ENCODE assay signal across 9 mouse cellular contexts in genomic region chr16:11254723-11255164, GRCm38 (mm10). TPM values are rescaled to one million over a fixed set of nuclear protein-coding genes. Genes with fewer than 3 reads are reported as not detected.
A peak's percentile ranks its signal among the peaks of the same experiment; 100 is the strongest.
DNase-seq lines count a peak whose midpoint lies in the region; ATAC-seq and TF ChIP-seq lines count a peak whose summit lies in the region.
"Had no signal": no experiment of that assay in that cellular context is flagged by ENCODE, and none has a peak within 500 bp of the region (broad histone marks: within the 10 kb centered on the region; RNA-seq: fewer than 3 reads in every experiment).

No protein-coding gene starts in this region.

- no peak for TF ChIP-seq POLR2A in heart, adult 2 months (IDR thresholded peaks at IDR 0.05; ENCODE audit: insufficient read depth, low read depth, low read length)

- DNase-seq in heart, adult 2 months, result no peak
- no peak for DNase-seq in heart, postnatal 36 days
- DNase-seq in liver, embryonic 14.5 days (ENCODE audit: low read depth in 3 of 3, low spot score in 3 of 3), result no peak
- no peak for DNase-seq in left cerebral cortex, postnatal 25 days (ENCODE audit: low spot score in 2 of 2)
- DNase-seq in right cerebral cortex, postnatal 4 days, result no peak
- DNase-seq in cerebellum, adult 9-11 months, result no peak

- peak overlapping the region; percentile 97 for H3K27ac ChIP-seq in heart, adult 2 months
- H3K27ac ChIP-seq in forebrain, embryonic 12.5 days, result peak overlapping the region; percentile 83
- H3K27ac ChIP-seq in liver, embryonic 14.5 days, result peak overlapping the region; percentile 72

- no peaks in the 10 kb centered on the region for H3K27me3 ChIP-seq in heart, adult 2 months (ENCODE audit: control insufficient read depth, insufficient read depth, low read length)
- H3K27me3 ChIP-seq in C2C12 (ENCODE audit: control insufficient read depth, insufficient read depth, insufficient read length), result no peaks in the 10 kb centered on the region
- no peaks in the 10 kb centered on the region for H3K27me3 ChIP-seq in forebrain, embryonic 12.5 days
- H3K27me3 ChIP-seq in liver, embryonic 14.5 days (ENCODE audit: control insufficient read depth, insufficient read depth, low read length), result no peaks in the 10 kb centered on the region

- peaks cover 2% of the 10 kb centered on the region; the same call in 1 of the 2 replicates for H3K79me2 ChIP-seq in heart, adult 2 months (replicated peaks; ENCODE audit: control insufficient read depth, insufficient read depth, low read length)
- H3K79me2 ChIP-seq in C2C12 (ENCODE audit: control insufficient read depth, insufficient read depth), result peaks cover 43% of the 10 kb centered on the region

- no peaks in the 10 kb centered on the region for H3K9me3 ChIP-seq in forebrain, embryonic 12.5 days
- H3K9me3 ChIP-seq in liver, embryonic 14.5 days (ENCODE audit: control insufficient read depth, low read length), result no peaks in the 10 kb centered on the region

- no peak for TF ChIP-seq EP300 in heart, adult 2 months (IDR thresholded peaks at IDR 0.05; ENCODE audit: insufficient read depth, low read depth, low read length)
- no peak for TF ChIP-seq EP300 in liver, embryonic 14.5 days (IDR thresholded peaks at IDR 0.05; ENCODE audit: low read depth)

- WGBS in heart, adult 2 months, result 14% methylated on average over 10 of the region's 10 CpGs
- WGBS in forebrain, embryonic 12.5 days, result 21% methylated on average over 10 of the region's 10 CpGs
- WGBS in liver, embryonic 14.5 days (ENCODE audit: insufficient replicate concordance), result 20% methylated on average over 10 of the region's 10 CpGs

- H3K9ac ChIP-seq in heart, adult 2 months (ENCODE audit: low read depth, low read length), result peak overlapping the region; percentile 80
- H3K9ac ChIP-seq in forebrain, embryonic 12.5 days, result peak overlapping the region; percentile 54
- peak overlapping the region; percentile 90 for H3K9ac ChIP-seq in liver, embryonic 14.5 days (replicated peaks)

- H3K4me2 ChIP-seq in forebrain, embryonic 12.5 days, result peak overlapping the region; percentile 59
- H3K4me2 ChIP-seq in liver, embryonic 14.5 days (ENCODE audit: low read depth), result peak overlapping the region; percentile 70

- peak overlapping the region; percentile 54 for H3ac ChIP-seq in C2C12 (ENCODE audit: control insufficient read depth, insufficient read length, low read depth)

- no peak; the same call in 1 of the 2 replicates for ATAC-seq in forebrain, embryonic 12.5 days (ENCODE audit: low FRiP score)
- ATAC-seq in liver, embryonic 14.5 days (ENCODE audit: insufficient read depth), result no peak

- H3K79me3 ChIP-seq in C2C12 (ENCODE audit: low read depth), result peaks cover 39% of the 10 kb centered on the region

- intact Hi-C loops in heart, adult 2 months (cut with DNase I), result loop anchor here (1.0 to 10.0 kb wide), 6 partner anchors 52 to 710 kb away; partner anchors contain the start of genes Clec16a, Cpped1, Dexi and Rsl1d1
- intact Hi-C loops in heart, postnatal 36 days (cut with DNase I), result loop anchor here (2.0 to 10.0 kb wide), 6 partner anchors 52 to 710 kb away; partner anchors contain the start of genes Clec16a, Dexi, Rsl1d1 and Snx29
- intact Hi-C loops in left cerebral cortex, postnatal 25 days (cut with DNase I), result loop anchor here (1.0 to 5.0 kb wide), 4 partner anchors 52 to 163 kb away; partner anchors contain the start of genes Rsl1d1, Snx29 and Zc3h7a

- H3K4me1 ChIP-seq in heart, adult 2 months (ENCODE audit: control insufficient read depth, insufficient read depth, low read length), result peaks cover 2% of the 10 kb centered on the region
- H3K4me1 ChIP-seq in forebrain, embryonic 12.5 days, result peaks cover 15% of the 10 kb centered on the region
- H3K4me1 ChIP-seq in liver, embryonic 14.5 days (replicated peaks; ENCODE audit: control insufficient read depth in 2 of 2, insufficient read depth in 2 of 2, low read length in 1 of 2), result peaks cover 3 to 9% of the 10 kb centered on the region in 2 experiments; a peak in 3 of 4 replicates

- no peak for TF ChIP-seq CTCF in heart, adult 2 months (IDR thresholded peaks at IDR 0.05)
- TF ChIP-seq CTCF in C2C12 (IDR thresholded peaks at IDR 0.05; ENCODE audit: control insufficient read depth, insufficient read depth, insufficient read length), result no peak
- no peak for TF ChIP-seq CTCF in liver, embryonic 14.5 days (IDR thresholded peaks at IDR 0.05; ENCODE audit: low read depth)

- peak overlapping the region; percentile 96 for H3K4me3 ChIP-seq in heart, adult 2 months
- H3K4me3 ChIP-seq in C2C12 (ENCODE audit: insufficient read depth, poor library complexity, severe bottlenecking), result peak overlapping the region; percentile 92
- peak overlapping the region; percentile 91 for H3K4me3 ChIP-seq in forebrain, embryonic 12.5 days (replicated peaks)
- peak overlapping the region; percentile 63 to 86 for H3K4me3 ChIP-seq in liver, embryonic 14.5 days (ENCODE audit: insufficient read depth in 1 of 2, low read depth in 2 of 2, low read length in 2 of 2)

- H3K36me3 ChIP-seq in heart, adult 2 months (ENCODE audit: control insufficient read depth, insufficient read depth, low read length), result peaks cover 3% of the 10 kb centered on the region
- peaks cover 8% of the 10 kb centered on the region for H3K36me3 ChIP-seq in C2C12 (ENCODE audit: control insufficient read depth, insufficient read depth)
- no peaks in the 10 kb centered on the region for H3K36me3 ChIP-seq in forebrain, embryonic 12.5 days (replicated peaks)
- H3K36me3 ChIP-seq in liver, embryonic 14.5 days (replicated peaks; ENCODE audit: control insufficient read depth, insufficient read depth, low read depth), result no peaks in the 10 kb centered on the region

TF ChIP-seq in C2C12, 6 proteins besides CTCF, POLR2A, EP300 and RAD21:
- TF ChIP-seq MYOD1 (IDR thresholded peaks at IDR 0.05; ENCODE audit: control insufficient read depth, insufficient read length, low read depth), result no peak
- TF ChIP-seq MYOG (IDR thresholded peaks at IDR 0.05; ENCODE audit: control insufficient read depth, extremely low read depth, insufficient read length), result no peak
- no peak for TF ChIP-seq MAX (IDR thresholded peaks at IDR 0.05)
- no peak for TF ChIP-seq USF1 (IDR thresholded peaks at IDR 0.05; ENCODE audit: low read depth)
- TF ChIP-seq FOSL1 (IDR thresholded peaks at IDR 0.05; ENCODE audit: insufficient read depth, low read length, poor library complexity, severe bottlenecking), result no peak
- no peak for TF ChIP-seq CEBPB (IDR thresholded peaks at IDR 0.05; ENCODE audit: low read depth)
TF ChIP-seq in C2C12: peak in this region for 0.

RNA-seq across cellular contexts. Expression of gene Gspt1, which starts 0.6 kb away (rescaled TPM):
- 10 to 100 TPM; 59.3 to 62.0 TPM for total RNA-seq in heart, adult 2 months (2021)
- polyA plus RNA-seq in heart, adult 2 months (2012; rRNA removed), result 15.6 and 32.9 TPM in 2 replicates
- total RNA-seq in heart, postnatal 36 days (2021), result 10 to 100 TPM; 64.1 to 65.2 TPM
- polyA plus RNA-seq in C2C12 (2012; fragmentation: generic; extraction: Trizol), result 79.7 TPM
- 103 and 104 TPM in 2 replicates for polyA plus RNA-seq in forebrain, embryonic 12.5 days (2016; fragmentation: Nextera tagmentation; extraction: Ambion mirVana)
- polyA plus RNA-seq in liver, embryonic 14.5 days (2012; rRNA removed), result 29.3 and 36.1 TPM in 2 replicates
- 44.4 and 48.5 TPM in 2 replicates for polyA plus RNA-seq in liver, embryonic 14.5 days (2014; fragmentation: Nextera tagmentation; extraction: Ambion mirVana)
- 10 to 100 TPM; 84.4 to 88.1 TPM for total RNA-seq in left cerebral cortex, postnatal 25 days (2021)

RNA-seq across cellular contexts. Expression of gene Rsl1d1, which starts 51.6 kb away (rescaled TPM):
- total RNA-seq in heart, adult 2 months (2021), result 10 to 100 TPM; 51.6 to 52.8 TPM
- 9.4 and 17.3 TPM in 2 replicates for polyA plus RNA-seq in heart, adult 2 months (2012; rRNA removed)
- total RNA-seq in heart, postnatal 36 days (2021), result 10 to 100 TPM; 52.5 to 54.7 TPM
- 62.7 TPM for polyA plus RNA-seq in C2C12 (2012; fragmentation: generic; extraction: Trizol)
- 220 and 228 TPM in 2 replicates for polyA plus RNA-seq in forebrain, embryonic 12.5 days (2016; fragmentation: Nextera tagmentation; extraction: Ambion mirVana)
- polyA plus RNA-seq in liver, embryonic 14.5 days (2012; rRNA removed), result 19.4 and 43.6 TPM in 2 replicates
- 109 and 117 TPM in 2 replicates for polyA plus RNA-seq in liver, embryonic 14.5 days (2014; fragmentation: Nextera tagmentation; extraction: Ambion mirVana)
- 10 to 100 TPM; 51.8 to 53.2 TPM for total RNA-seq in left cerebral cortex, postnatal 25 days (2021)

RNA-seq across cellular contexts. Expression of gene Tnfrsf17, which starts 58.9 kb away (rescaled TPM):
- total RNA-seq in heart, adult 2 months (2021), result not detected
- 0.23 and 0.41 TPM in 2 replicates for polyA plus RNA-seq in heart, adult 2 months (2012; rRNA removed)
- not detected for total RNA-seq in heart, postnatal 36 days (2021)
- polyA plus RNA-seq in C2C12 (2012; fragmentation: generic; extraction: Trizol), result not detected
- not detected in 2 replicates for polyA plus RNA-seq in forebrain, embryonic 12.5 days (2016; fragmentation: Nextera tagmentation; extraction: Ambion mirVana)
- not detected in 2 replicates for polyA plus RNA-seq in liver, embryonic 14.5 days (2012; rRNA removed)
- not detected in 2 replicates for polyA plus RNA-seq in liver, embryonic 14.5 days (2014; fragmentation: Nextera tagmentation; extraction: Ambion mirVana)
- total RNA-seq in left cerebral cortex, postnatal 25 days (2021), result not detected
- polyA plus RNA-seq: CD4-positive, CD25-positive, alpha-beta regulatory T cell, adult 4 months had no signal
